In genomic region chr9:44504893-44505823, GRCm38 (mm10) we compare ENCODE assay signal across 13 mouse cellular contexts. TPM values are rescaled to one million over a fixed set of nuclear protein-coding genes. Genes with fewer than 3 reads are reported as not detected.
DNase-seq lines count a peak whose midpoint lies in the region; ATAC-seq and TF ChIP-seq lines count a peak whose summit lies in the region.
"Had no signal": no experiment of that assay in that cellular context is flagged by ENCODE, and none has a peak within 500 bp of the region (broad histone marks: within the 10 kb centered on the region; RNA-seq: fewer than 3 reads in every experiment).

No protein-coding gene starts in this region.

- H3K27me3 ChIP-seq in hindbrain, embryonic 16.5 days (replicated peaks; ENCODE audit: control insufficient read depth, insufficient read depth, low read length) = no peaks in the 10 kb centered on the region
- H3K27me3 ChIP-seq: embryonic facial prominence, embryonic 15.5 days; stomach, embryonic 15.5 days had no signal

- H3K4me3 ChIP-seq in hindbrain, embryonic 16.5 days (ENCODE audit: low read length) = no peak overlapping the region
- H3K4me3 ChIP-seq: embryonic facial prominence, embryonic 15.5 days; stomach, embryonic 15.5 days had no signal

- TF ChIP-seq POLR2A in brain, embryonic 14.5 days (IDR thresholded peaks at IDR 0.05; ENCODE audit: borderline replicate concordance, extremely low read depth, insufficient read depth, insufficient read length, poor library complexity, severe bottlenecking) = no peak

- DNase-seq in frontal cortex, postnatal 10 days (ENCODE audit: low spot score in 2 of 2) = peak; percentile 16 to 39
- DNase-seq in frontal cortex, postnatal 25 days (ENCODE audit: low spot score in 2 of 2) = no peak
- DNase-seq in layer of hippocampus, adult 9-11 months = peak; percentile 14
- DNase-seq in layer of hippocampus, postnatal 14 days (ENCODE audit: low spot score in 2 of 2) = no peak
- peak; percentile 47 for DNase-seq in brain, embryonic 14.5 days (ENCODE audit: low read depth)
- no peak for DNase-seq in yolk sac, embryonic 10.5 days (ENCODE audit: low spot score)
- DNase-seq in layer of hippocampus, adult 9-10 months (ENCODE audit: low spot score) = no peak
- DNase-seq: lung, postnatal 36 days had no signal

- 70% methylated on average over 20 of the region's 20 CpGs for WGBS in hindbrain, embryonic 16.5 days

- ATAC-seq in hindbrain, embryonic 16.5 days = peak; percentile 18; the same call in 1 of the 2 replicates

- no peak overlapping the region for H3K9ac ChIP-seq in hindbrain, embryonic 16.5 days (ENCODE audit: low read depth, low read length)
- H3K9ac ChIP-seq: embryonic facial prominence, embryonic 15.5 days; stomach, embryonic 15.5 days had no signal

- no peak overlapping the region; the same call in 1 of the 2 replicates for H3K27ac ChIP-seq in hindbrain, embryonic 16.5 days (ENCODE audit: low read depth, low read length)
- H3K27ac ChIP-seq: embryonic facial prominence, embryonic 15.5 days; stomach, embryonic 15.5 days had no signal

- H3K4me1 ChIP-seq in hindbrain, embryonic 16.5 days (ENCODE audit: control insufficient read depth, insufficient read depth, low read depth, low read length) = peaks cover 34% of the 10 kb centered on the region

- TF ChIP-seq CTCF in brain, embryonic 14.5 days (IDR thresholded peaks at IDR 0.05; ENCODE audit: borderline replicate concordance, extremely low read depth, insufficient read depth, insufficient read length) = no peak

- H3K4me2 ChIP-seq in hindbrain, embryonic 16.5 days (ENCODE audit: low read length) = no peak overlapping the region
- H3K4me2 ChIP-seq: embryonic facial prominence, embryonic 15.5 days; stomach, embryonic 15.5 days had no signal

- peaks cover 28% of the 10 kb centered on the region for H3K36me3 ChIP-seq in hindbrain, embryonic 16.5 days (ENCODE audit: control insufficient read depth, insufficient read depth, low read length)

- no peaks in the 10 kb centered on the region for H3K9me3 ChIP-seq in hindbrain, embryonic 16.5 days (ENCODE audit: control insufficient read depth, low read length)
- H3K9me3 ChIP-seq: embryonic facial prominence, embryonic 15.5 days; stomach, embryonic 15.5 days had no signal

RNA-seq across cellular contexts. Expression of gene Bcl9l, which starts 22.5 kb away (rescaled TPM):
- 10 to 100 TPM; 76.1 to 76.3 TPM for total RNA-seq in layer of hippocampus, postnatal 14 days (2021)
- 14.4 and 35.5 TPM in 2 replicates for polyA plus RNA-seq in brain, embryonic 14.5 days (2012; rRNA removed)
- polyA plus RNA-seq in hindbrain, embryonic 16.5 days (2015; fragmentation: Nextera tagmentation; extraction: Ambion mirVana) = 9.7 and 11.1 TPM in 2 replicates

RNA-seq across cellular contexts. Expression of gene Upk2, which starts 50.4 kb away (rescaled TPM):
- total RNA-seq in layer of hippocampus, postnatal 14 days (2021) = not detected
- 0.08 TPM in 1 of 2 replicates, not detected in the other for polyA plus RNA-seq in brain, embryonic 14.5 days (2012; rRNA removed)
- polyA plus RNA-seq in hindbrain, embryonic 16.5 days (2015; fragmentation: Nextera tagmentation; extraction: Ambion mirVana) = not detected in 2 replicates
- total RNA-seq: left cerebral cortex, postnatal 10 days had no signal

RNA-seq across cellular contexts. Expression of gene Cxcr5, which starts 56.5 kb away (rescaled TPM):
- total RNA-seq in layer of hippocampus, postnatal 14 days (2021) = not detected
- polyA plus RNA-seq in brain, embryonic 14.5 days (2012; rRNA removed) = 0.03 and 0.04 TPM in 2 replicates
- polyA plus RNA-seq in hindbrain, embryonic 16.5 days (2015; fragmentation: Nextera tagmentation; extraction: Ambion mirVana) = not detected in 2 replicates
- total RNA-seq: gastrocnemius, postnatal 14 days; left cerebral cortex, postnatal 10 days had no signal

Comparison
In these comparisons a context has a peak if more than half of its experiments do, and no peak if none do; other contexts are left out.
1. DNase-seq: peak in frontal cortex, postnatal 10 days (2 of 2), layer of hippocampus, adult 9-11 months (single experiment) and brain, embryonic 14.5 days (single experiment); none in frontal cortex, postnatal 25 days (0 of 2), layer of hippocampus, postnatal 14 days (0 of 2), yolk sac, embryonic 10.5 days (single experiment) and layer of hippocampus, adult 9-10 months (single experiment).